Mouse (Mus musculus) bone marrow macrophage, adult 2 months (primary cell): Measurements from ENCODE around the gene Ror2.

Experiments
- CTCF ChIP-seq: IDR thresholded peaks from 2 replicates; pipeline ENCODE4 v1.5.1; 2012; ENCODE audit warnings: low read depth, mild to moderate bottlenecking, low read length, moderate library complexity
- POLR2A ChIP-seq: IDR thresholded peaks from 2 replicates; pipeline ENCODE4 v1.6.1; 2012; ENCODE audit warnings: mild to moderate bottlenecking, low read depth, low read length, borderline replicate concordance

GRCm38 (mm10) chr13:53264896-53265295 lies 21.0 kb downstream of the Ror2 start:
- TF ChIP-seq POLR2A (no peak), CTCF (no peak)
